Mouse (Mus musculus): ENCODE results near the gene Satb1. TPM values are rescaled to one million over a fixed set of nuclear protein-coding genes. Genes with fewer than 3 reads are reported as not detected.

The Satb1 gene
- polyA plus RNA-seq, 1 experiment from 2014 or later = 34.2 TPM

DNA sequence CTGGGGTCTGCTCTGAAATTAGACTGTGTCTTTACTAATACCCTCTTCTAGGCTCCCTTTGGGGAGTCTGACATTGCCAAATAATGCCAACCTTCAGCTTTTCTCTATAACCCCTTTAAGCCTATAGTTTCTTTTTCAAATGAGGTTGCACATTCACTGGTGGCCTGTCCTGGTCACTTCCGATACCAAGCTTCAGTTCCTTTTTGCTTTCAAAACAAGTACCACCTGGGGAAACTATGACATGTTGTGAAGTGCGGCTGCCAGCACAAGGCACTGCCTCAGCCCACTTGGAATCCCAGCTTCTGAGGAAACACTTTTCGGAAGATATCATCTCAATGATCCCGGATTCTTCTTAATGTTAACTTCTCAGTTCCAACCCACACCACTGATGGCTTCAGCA is 145.9 kb downstream of the Satb1 start:
- H3K9ac ChIP-seq (replicated peaks; ENCODE audit: low read length) = no peak overlapping the region
- no peaks in the 10 kb centered on the region for H3K9me3 ChIP-seq (ENCODE audit: control insufficient read depth, low read length)
- no peaks in the 10 kb centered on the region for H3K27me3 ChIP-seq (ENCODE audit: control insufficient read depth, insufficient read depth, low read length)
- ATAC-seq (ENCODE audit: low FRiP score, low TSS enrichment) (no peak), DNase-seq (no peak)
- H3K27ac ChIP-seq (replicated peaks; ENCODE audit: low read depth, low read length) = no peak overlapping the region
- H3K4me1 ChIP-seq (ENCODE audit: control insufficient read depth, insufficient read depth, low read length) = no peaks in the 10 kb centered on the region
- H3K36me3 ChIP-seq (ENCODE audit: control insufficient read depth, insufficient read depth, low read length) = no peaks in the 10 kb centered on the region
- no peak overlapping the region for H3K4me3 ChIP-seq (replicated peaks; ENCODE audit: low read depth, low read length)
- no peak overlapping the region for H3K4me2 ChIP-seq (ENCODE audit: low read length)
- 89% methylated on average over 4 of the region's 4 CpGs for WGBS
